Mouse (Mus musculus) kidney, postnatal 4 days (tissue): Measurements from ENCODE around the gene Adamts17.

Experiments used
- DNase-seq, 2 experiments: peaks; one replicate each; pipeline ENCODE4 v3.0.0; 2021; ENCODE audit warnings: mixed read lengths in 2 of 2

Adamts17 gene

DNA sequence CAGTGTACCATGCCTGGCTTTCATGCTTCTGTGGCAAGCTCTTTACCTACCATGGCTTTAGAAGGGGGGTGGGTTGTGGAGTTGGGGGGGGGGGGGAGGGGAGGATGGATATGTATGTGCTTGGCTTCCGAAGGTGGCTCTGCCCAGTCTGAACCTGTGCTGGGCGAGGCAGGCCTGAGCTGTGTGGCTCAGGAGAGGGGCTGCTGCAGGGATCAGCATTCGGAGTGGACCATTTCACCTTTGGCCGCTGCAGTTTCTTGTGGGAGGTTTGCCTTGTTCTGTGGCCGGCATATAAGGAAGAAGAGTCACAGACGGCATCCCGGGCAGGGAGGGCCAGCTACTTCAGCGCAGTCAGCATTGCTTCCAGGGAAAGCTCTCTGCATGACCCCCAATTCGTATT is 7.8 kb downstream of the Adamts17 start:
- DNase-seq = no peak

GRCm38 (mm10) chr7:66849316-66849715 is 9.8 kb downstream of the Adamts17 start:
- no peak for DNase-seq

DNA sequence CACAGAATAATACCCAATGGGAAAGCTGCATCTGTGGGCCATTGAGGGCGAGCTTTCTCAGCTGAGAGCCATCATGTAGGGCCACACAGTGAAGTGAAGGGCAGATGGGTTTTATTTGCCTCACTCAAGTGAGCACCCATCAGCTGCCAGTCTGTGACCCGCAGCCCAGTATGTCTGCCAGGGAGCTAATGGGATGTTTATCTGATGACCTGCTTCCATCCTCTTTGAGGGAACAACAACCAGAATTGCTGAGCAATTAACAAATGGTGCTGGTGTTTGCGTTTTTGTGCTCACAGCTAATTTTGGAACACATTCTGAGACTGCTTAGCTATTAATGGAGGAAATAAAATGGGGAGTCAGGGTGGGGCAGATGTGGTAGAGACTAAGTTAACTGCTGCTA is 12.6 kb downstream of the Adamts17 start:
- DNase-seq = no peak

DNA sequence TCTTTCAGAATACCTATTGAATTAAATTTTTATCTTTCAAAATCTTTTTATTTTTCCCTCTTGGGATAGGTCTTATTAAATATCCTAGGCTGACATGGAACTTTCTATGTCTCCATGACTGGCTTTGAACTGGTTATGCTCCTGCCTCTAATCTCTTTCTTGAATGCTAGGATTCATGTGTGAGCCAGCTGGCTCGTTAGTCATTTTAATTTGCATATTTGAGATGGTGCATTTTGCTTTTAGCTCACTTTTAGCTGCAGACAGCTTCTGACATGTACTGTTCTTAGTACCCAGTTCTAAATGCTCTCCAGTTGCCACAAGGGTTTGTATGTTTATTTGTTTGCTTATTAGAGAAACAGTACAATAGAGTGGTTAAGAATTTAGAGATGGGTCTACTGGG is 18.1 kb downstream of the Adamts17 start:
- no peak for DNase-seq

DNA sequence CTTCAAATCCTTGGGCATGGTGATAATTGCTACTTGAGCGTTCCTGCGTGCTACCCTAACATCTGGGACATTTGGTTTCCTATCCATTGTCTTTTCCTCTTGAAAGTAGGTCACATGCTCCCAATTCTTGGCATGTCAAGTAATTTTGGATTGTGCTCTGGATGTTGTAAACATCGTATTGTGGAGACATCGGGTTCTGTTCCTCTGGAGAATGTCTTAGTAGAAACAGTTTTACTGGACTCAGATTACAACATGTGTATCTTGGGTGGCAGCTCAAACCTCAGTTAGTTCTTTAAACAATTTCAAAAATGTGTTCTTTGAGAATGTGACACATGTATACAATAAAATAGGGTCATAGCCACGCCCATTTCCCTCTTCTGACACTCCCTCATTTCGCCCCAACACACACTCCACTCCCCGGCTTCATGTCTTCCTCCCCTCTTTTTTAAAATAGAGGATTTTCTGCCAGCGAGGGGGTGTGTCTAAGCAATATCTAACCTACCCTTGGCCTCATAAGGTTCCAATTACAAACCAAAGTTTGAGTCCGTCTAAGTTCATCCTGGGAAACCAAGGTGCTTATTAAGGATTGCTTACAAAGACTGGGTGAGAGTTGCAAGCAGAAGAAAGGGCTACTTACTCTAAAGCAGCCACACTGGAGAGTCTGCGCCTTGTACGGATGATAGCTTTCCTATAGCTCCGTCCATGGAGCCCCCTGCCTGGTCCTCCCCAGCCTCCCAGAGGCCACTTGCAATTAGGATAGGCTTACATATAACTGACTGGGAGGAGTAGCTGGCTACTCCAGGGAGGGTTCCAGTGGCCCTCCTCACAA is 18.9 kb downstream of the Adamts17 start:
- DNase-seq = no peak

- DNase-seq = no peak
Measured at GRCm38 (mm10) chr7:66859220-66859619, 19.7 kb downstream of the Adamts17 start.

DNA sequence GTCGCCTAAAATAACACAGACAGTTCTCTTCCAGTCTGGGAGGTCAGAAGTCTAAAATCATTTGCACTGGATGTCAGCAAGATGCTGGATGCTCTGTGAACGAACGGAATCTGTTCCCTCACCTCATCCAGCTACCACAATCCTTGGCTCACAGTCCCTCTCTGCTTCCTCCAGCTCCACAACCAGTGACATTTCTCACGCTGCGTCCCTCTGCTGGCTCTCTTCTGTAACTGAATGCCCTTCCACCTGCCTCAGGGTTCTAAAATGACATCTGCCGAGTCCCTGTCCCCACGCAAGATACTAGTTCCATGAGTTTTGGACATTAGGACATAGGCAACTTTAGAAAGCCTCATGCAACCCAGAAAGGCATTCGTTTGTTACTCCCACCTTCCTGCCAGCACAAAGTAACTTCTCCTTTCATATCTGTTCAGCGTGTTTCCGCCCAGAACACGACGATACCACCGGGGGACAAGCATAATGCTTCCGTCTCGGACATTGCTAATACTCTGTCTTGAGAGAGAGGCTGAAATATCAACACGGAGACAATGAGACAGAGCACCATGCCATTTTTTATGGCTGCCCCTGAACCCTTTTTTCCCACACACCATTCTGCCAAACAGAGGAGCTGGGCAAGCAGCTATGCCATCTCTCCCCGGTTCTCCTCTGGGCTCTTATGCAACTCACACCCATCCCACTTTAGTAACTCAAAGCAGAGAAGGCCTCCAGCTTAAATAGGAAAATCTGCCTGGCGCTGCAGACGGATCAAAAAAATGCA is 27.6 kb downstream of the Adamts17 start:
- DNase-seq = no peak

- peak; percentile 32 to 46 for DNase-seq
Measured at GRCm38 (mm10) chr7:66867719-66868501, 28.4 kb downstream of the Adamts17 start.

GRCm38 (mm10) chr7:66871520-66871919 is 32.0 kb downstream of the Adamts17 start:
- DNase-seq = peak; percentile 37 to 55

- DNase-seq = peak; percentile 58 to 64
Measured at GRCm38 (mm10) chr7:66871940-66872511, 32.5 kb downstream of the Adamts17 start.

- no peak for DNase-seq
Measured at GRCm38 (mm10) chr7:66873235-66873634, 33.7 kb downstream of the Adamts17 start.

DNA sequence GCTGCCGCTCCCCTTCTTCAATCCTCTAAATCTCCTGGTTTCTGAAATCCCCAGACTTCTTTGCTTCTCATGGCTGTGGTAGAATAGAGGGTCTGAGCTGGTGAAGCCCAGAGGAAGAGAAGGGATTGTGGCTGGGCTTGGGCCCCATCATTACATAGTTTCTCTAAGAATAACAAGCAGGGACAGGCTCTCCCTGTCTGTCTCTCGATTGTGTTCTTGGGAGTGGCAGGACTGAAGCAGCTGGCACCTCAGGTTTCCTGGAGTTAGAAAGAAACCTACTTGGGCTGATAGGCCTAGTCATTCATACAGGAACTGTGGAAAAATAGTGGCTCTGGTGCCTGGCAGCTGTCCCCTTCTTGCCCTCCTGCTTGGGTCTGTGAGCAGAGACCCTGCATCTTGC is 51.9 kb downstream of the Adamts17 start:
- DNase-seq = no peak

- DNase-seq = no peak
Measured at GRCm38 (mm10) chr7:66892096-66892495, 52.6 kb downstream of the Adamts17 start.

- no peak for DNase-seq
Measured at GRCm38 (mm10) chr7:66902376-66902775, 62.8 kb downstream of the Adamts17 start.

- DNase-seq = no peak
Measured at GRCm38 (mm10) chr7:66903014-66903413, 63.5 kb downstream of the Adamts17 start.

- no peak for DNase-seq
Measured at GRCm38 (mm10) chr7:66905941-66906340, 66.4 kb downstream of the Adamts17 start.

GRCm38 (mm10) chr7:66912866-66913265 is 73.3 kb downstream of the Adamts17 start:
- peak; percentile 42 to 55 for DNase-seq

DNA sequence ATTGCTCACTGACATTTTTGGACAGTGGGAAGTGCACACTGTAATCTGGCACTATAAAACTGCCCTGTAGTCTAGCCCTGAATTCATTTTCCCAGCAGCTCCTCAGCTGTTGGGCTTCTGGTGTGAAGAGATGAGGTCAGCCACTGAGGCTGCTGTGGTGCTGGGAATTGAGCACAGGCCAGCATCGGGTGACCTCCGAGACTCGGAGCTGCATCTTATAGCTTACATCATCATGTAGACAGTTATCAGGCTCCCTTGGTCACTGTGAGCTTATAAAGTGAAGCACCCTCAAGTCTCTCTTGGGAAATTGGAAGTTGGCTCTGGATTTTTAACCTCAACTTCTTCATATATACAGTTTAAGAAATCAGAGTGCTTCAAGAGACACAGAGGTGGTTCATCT is 84.1 kb downstream of the Adamts17 start:
- DNase-seq = no peak

DNA sequence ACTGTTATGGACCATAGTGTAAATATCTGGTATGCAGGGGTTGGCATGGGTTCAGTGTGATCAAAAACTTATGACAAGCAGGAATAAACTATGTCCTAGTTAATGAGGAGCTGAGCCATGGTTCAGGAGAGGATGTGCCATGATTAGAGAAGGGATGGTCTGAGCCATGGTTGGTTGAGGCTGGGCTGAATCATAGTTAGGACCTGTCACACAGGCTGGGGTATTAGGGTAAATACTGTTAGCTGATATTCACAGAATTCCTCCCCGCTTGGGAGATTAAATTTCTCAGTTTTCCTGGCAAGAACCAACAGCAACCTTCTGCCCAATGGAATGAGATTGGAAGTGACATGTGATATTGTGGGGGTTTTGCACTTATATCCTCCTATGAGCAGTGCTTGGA is 84.6 kb downstream of the Adamts17 start:
- no peak for DNase-seq

GRCm38 (mm10) chr7:66929263-66929662 is 89.7 kb downstream of the Adamts17 start:
- peak; percentile 70 to 78 for DNase-seq

DNA sequence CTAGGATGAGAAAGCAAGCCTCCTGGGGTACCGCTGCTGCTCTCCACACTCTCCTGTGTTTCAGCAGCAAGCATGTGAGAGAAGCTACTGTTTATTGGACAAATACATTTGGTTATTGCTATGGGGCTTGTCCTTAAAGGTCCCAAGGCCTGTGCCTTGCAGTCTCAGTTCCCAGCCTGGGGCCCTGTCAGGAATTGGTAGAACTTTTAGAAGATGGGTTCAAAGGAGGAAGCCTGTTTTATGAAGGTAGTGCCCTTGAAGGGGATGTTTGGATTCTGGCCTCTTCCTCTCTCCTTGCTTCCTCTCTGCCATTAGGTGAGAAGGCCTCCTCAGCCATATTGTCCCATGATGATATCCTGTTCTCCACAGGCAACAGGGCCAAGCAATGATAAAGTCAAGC is 91.8 kb downstream of the Adamts17 start:
- DNase-seq = no peak

GRCm38 (mm10) chr7:66933251-66933650 is 93.7 kb downstream of the Adamts17 start:
- DNase-seq = peak; percentile 20 to 53

DNA sequence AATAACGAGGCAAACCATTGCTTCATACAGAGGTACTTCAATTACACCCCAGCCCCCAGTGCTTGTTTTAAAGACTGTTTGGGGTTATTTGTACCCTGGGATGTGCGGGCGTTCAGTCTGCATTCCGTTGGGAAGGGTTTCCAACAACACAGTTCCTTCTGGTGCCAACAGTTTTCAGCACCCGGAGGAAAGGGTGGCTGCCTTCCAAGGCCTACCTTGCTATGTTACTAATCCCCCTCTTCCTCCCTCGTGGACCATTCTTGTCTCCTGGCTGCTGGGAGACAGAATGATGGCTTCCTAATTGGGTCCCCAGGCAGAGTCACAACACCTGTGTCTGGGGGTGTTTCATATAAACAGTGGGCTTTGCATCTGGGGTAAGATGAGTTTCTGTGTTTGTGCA is 94.5 kb downstream of the Adamts17 start:
- no peak for DNase-seq
